Mouse (Mus musculus): ENCODE measurements at regions not wholly inside any gene's neighbourhood (a gene's known extent, or its start where the extent isn't known, plus 50 kb on each side); places are given as distances from the start of the nearest gene placed in this dataset.

DNA sequence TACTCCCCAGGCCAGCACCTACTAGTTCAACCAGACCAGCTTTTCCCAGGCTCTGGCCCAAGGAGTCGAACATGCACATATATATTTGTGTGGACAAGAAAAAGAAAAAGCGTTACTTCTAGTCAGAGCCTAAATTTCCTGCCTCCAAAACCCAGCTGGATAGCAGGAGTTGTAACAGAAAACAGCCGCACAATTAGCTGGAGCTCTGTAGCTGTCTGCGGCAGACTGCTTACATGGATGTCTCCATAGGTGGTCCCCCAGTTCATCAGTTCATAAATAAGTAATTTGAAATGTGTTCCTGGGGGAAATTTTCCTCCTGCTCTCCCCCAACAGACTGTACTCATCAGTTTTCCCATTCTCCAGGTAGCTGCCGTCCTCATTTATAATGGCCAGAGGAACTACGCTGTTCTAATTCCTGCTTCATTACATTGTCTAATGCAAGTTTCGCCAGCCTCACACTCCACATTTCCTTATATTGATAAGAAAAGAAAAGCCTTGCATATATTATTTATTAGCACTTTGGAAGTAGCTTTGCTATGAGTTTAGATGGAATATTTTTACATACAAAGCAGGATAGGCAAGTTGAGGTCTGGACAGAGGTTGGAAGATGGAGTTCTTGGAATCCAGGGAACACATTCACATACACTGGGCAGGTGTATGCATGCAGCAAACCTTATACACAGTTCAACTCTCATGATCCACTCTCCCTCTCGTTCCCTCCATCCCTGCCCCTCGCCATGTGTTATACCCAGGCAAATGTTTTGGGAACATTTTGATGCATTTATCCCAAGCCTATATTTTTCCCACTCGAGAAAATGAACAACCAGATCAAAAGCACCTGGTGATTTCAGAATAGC lies 337.2 kb upstream of the Clint1 start:
- Histone ChIP-seq H3K27me3 (replicated peaks) (no peaks in the 10 kb centered on the region), H3K9ac (replicated peaks) (no peak overlapping the region), H3K4me2 (peak overlapping the region; percentile 25), H3K4me1 (peaks cover 18% of the 10 kb centered on the region), H3K27ac (replicated peaks) (peak overlapping the region; percentile 70), H3K4me3 (replicated peaks) (no peak overlapping the region), H3K36me3 (no peaks in the 10 kb centered on the region), H3K9me3 (replicated peaks) (no peaks in the 10 kb centered on the region)
- peak; percentile 79 for ATAC-seq (ENCODE audit: low FRiP score)
- WGBS: 34% methylated on average over 10 of the region's 10 CpGs

DNA sequence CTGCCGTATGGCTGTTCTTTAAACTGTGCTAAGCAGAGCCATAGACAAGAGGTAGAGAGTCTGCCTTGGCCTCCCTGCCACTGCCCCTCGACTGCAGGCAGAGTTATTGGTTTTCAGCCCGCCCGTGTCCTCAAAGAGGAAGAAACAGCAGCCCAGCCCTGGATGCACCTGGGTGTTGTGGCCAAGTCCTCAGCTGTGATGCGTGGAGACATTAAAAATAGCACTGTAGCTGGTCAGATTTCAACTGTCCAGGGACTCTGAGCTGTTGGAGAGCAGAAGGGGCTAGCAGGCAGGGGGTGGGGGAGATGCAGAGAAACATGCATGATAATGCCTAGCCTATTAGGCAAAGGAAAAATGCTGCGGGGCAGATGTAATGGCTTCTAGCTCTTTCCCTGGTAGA lies 327.1 kb upstream of the Clint1 start:
- no peak overlapping the region for H3K4me2 ChIP-seq
- H3K36me3 ChIP-seq: no peaks in the 10 kb centered on the region
- ATAC-seq (ENCODE audit: low FRiP score): no peak
- no peak overlapping the region; the same call in 1 of the 2 replicates for H3K27ac ChIP-seq (replicated peaks)
- no peaks in the 10 kb centered on the region for H3K9me3 ChIP-seq (replicated peaks)
- H3K9ac ChIP-seq (replicated peaks): no peak overlapping the region
- H3K27me3 ChIP-seq (replicated peaks): no peaks in the 10 kb centered on the region
- no peak overlapping the region for H3K4me3 ChIP-seq (replicated peaks)
- H3K4me1 ChIP-seq: 0 out of 2 replicates have a peak, but pooled peaks cover 10% of the 10 kb centered on the region
- 35% methylated on average over 6 of the region's 6 CpGs for WGBS

DNA sequence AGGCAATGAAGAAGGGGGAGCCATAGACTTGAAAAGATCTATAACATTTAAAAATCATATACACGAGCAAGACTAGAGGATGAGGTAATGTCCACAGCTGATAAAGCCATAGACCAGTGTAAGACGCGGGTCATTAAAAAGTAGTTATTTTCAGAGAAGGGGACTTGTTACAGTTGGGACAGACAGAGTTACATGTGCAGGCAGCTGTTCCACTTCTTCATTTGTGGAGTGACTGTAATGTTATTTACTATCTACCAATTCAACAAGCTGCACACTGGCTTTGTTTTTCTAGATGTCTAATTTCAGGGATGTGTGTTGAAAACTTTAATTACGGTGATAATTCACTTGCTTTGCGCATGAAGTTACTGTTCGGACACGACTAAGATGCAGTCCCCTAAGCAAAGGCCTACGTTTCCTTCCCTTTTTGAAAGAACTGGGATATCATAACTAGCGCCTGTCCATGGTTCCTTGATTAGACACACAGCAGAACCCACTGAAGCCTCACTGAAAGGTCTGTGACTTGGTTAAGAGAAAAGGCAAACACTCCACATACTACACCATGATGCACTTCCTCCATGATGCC lies 320.7 kb upstream of the Clint1 start:
- H3K9ac ChIP-seq (replicated peaks): no peak overlapping the region
- no peak overlapping the region for H3K4me3 ChIP-seq (replicated peaks)
- H3K36me3 ChIP-seq: no peaks in the 10 kb centered on the region
- no peak overlapping the region for H3K4me2 ChIP-seq
- no peak overlapping the region for H3K27ac ChIP-seq (replicated peaks)
- no peaks in the 10 kb centered on the region for H3K4me1 ChIP-seq
- H3K27me3 ChIP-seq (replicated peaks): no peaks in the 10 kb centered on the region
- 89% methylated on average over 9 of the region's 9 CpGs for WGBS
- no peaks in the 10 kb centered on the region for H3K9me3 ChIP-seq (replicated peaks)
- no peak for ATAC-seq (ENCODE audit: low FRiP score)

DNA sequence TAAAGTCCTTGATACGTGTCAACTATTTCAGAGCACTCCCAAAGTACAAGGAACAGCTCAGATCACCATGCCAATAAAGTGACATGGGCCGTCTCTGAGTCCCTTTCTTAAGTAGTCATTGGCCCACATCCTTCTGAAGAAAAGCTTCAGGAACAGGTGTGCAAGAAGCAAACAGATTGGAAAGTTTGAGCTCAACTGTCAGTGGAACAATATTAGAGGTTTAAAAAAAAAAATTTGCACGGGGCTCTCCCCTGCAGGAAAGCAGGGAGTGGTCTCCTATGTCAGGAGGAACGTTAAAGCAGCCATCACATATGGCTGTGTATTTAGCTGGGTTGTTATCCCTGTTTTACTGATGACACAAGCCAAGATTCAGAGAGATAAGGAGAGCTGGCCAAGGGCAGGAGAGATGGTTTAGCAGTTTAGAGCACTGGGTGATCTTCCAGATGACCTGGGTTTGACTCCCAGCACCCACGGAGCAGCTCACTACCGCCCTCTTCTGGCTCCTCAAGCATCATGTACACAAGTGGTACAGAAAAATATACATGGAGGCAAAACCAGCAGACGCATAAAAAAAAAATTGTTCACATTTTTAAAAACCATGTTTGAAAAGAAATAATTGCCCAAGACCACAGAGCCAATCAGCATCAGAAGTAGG lies 318.3 kb upstream of the Clint1 start:
- Histone ChIP-seq H3K9me3 (replicated peaks) (no peaks in the 10 kb centered on the region), H3K9ac (replicated peaks) (no peak overlapping the region), H3K4me3 (replicated peaks) (no peak overlapping the region), H3K4me2 (no peak overlapping the region), H3K4me1 (peaks cover 3% of the 10 kb centered on the region), H3K27ac (replicated peaks) (no peak overlapping the region), H3K27me3 (replicated peaks) (no peaks in the 10 kb centered on the region), H3K36me3 (no peaks in the 10 kb centered on the region)
- WGBS: 61% methylated on average over 7 of the region's 7 CpGs
- no peak for ATAC-seq (ENCODE audit: low FRiP score)

DNA sequence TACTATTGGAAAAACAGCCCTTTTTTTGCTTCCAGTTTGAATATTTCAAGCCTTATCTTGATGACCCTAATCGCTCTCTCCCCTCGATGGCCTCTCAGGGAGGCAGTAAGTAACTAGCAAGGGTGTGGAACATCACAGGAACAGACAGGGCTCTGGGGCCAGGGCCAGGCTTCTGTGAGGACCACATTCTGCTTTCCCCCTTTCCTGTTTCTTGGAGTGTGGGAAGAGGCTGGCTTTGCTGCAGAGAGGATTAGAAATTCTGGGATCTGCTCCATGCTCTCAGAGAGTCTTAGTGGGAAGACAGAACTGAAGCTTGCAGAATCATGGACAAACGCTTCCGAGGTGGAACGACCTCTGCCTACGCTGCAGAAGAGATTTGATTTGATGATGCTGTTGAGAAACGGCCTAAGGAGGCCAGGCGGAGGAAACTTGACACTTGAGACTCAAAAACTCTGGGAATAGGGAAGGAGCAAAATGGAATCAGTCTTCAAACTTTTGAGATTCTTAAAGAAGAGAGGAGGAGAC lies 316.3 kb upstream of the Clint1 start:
- Histone ChIP-seq H3K36me3 (no peaks in the 10 kb centered on the region), H3K4me3 (replicated peaks) (no peak overlapping the region), H3K4me1 (peaks cover 8% of the 10 kb centered on the region), H3K9ac (replicated peaks) (no peak overlapping the region), H3K4me2 (no peak overlapping the region), H3K9me3 (replicated peaks) (no peaks in the 10 kb centered on the region), H3K27ac (replicated peaks) (no peak overlapping the region), H3K27me3 (replicated peaks) (no peaks in the 10 kb centered on the region)
- ATAC-seq (ENCODE audit: low FRiP score): no peak
- 77% methylated on average over 8 of the region's 8 CpGs for WGBS

DNA sequence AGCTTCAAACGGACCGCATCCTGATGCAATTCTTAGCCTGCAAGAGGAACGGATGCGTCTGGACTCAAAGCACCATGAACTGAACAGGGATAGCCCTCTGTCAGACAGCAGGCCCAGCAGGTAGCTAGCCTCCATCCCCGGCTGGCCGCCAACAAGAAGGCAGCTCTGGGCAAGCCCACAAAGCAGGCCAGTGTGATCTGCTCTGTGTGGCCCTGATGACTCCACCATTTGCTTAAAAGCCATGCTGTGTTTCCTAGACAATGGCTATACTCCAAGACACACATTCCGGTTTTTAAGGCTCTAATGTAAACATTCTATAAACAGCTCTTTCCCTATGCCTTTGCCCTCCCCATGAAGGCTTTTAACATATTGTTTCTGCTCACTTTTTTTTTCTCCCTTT lies 313.8 kb upstream of the Clint1 start:
- Histone ChIP-seq H3K4me1 (peaks cover 8% of the 10 kb centered on the region), H3K4me3 (replicated peaks) (no peak overlapping the region), H3K9ac (replicated peaks) (no peak overlapping the region), H3K27ac (replicated peaks) (0 out of 2 replicates have a peak overlapping the region, but pooled peaks have one; percentile 29), H3K4me2 (no peak overlapping the region), H3K36me3 (no peaks in the 10 kb centered on the region), H3K27me3 (replicated peaks) (no peaks in the 10 kb centered on the region), H3K9me3 (replicated peaks) (no peaks in the 10 kb centered on the region)
- ATAC-seq (ENCODE audit: low FRiP score): no peak
- WGBS: 54% methylated on average over 7 of the region's 7 CpGs

DNA sequence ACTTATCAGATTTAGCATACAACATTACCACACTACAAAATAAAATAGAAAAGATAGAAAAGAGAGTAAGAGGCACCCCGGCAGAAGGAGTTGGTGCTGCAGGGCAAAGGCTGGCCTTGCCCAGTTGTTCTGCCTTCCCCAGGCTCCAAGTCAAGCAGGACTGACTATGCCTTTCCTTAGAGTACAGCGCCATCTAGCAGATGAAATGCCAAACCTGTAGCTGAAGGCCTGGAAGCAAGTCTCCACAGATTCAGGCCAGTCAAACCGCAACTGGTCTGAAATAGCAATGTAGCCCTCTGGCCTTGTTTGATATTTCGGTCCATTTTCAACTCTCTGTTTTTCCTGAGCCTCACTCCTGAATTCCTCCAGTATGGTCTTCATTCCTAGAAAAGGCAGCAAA lies 312.4 kb upstream of the Clint1 start:
- Histone ChIP-seq H3K27ac (replicated peaks) (no peak overlapping the region), H3K4me2 (no peak overlapping the region), H3K4me1 (peaks cover 8% of the 10 kb centered on the region), H3K4me3 (replicated peaks) (no peak overlapping the region), H3K9ac (replicated peaks) (no peak overlapping the region), H3K36me3 (no peaks in the 10 kb centered on the region), H3K27me3 (replicated peaks) (no peaks in the 10 kb centered on the region), H3K9me3 (replicated peaks) (no peaks in the 10 kb centered on the region)
- ATAC-seq (ENCODE audit: low FRiP score): peak; percentile 85
- 36% methylated on average over 4 of the region's 4 CpGs for WGBS

DNA sequence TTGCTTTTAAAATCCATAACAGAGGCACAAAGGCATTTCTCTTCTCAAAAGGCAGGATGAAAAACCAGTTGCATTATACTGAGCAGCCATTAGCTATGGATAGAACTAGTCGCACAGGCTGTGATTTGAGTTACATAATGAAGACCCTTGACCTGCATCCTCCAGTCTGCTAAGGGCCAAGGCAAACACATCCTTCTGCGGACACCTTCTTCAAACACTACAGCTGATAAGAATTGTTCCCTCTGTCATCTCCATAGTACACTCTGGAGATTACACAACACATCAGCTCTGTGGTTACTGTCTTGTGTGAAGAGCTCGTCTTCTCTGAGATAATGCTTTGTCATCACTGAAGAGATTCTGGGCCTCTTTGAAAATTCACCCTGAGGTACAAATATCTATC lies 307.3 kb upstream of the Clint1 start:
- no peak for ATAC-seq (ENCODE audit: low FRiP score)
- H3K27ac ChIP-seq (replicated peaks): no peak overlapping the region
- H3K9ac ChIP-seq (replicated peaks): no peak overlapping the region
- no peaks in the 10 kb centered on the region for H3K27me3 ChIP-seq (replicated peaks)
- H3K4me3 ChIP-seq (replicated peaks): no peak overlapping the region
- no peak overlapping the region for H3K4me2 ChIP-seq
- no peaks in the 10 kb centered on the region for H3K9me3 ChIP-seq (replicated peaks)
- no peaks in the 10 kb centered on the region for H3K36me3 ChIP-seq
- H3K4me1 ChIP-seq: peaks cover 7% of the 10 kb centered on the region
- WGBS: 83% methylated on average over 3 of the region's 3 CpGs

DNA sequence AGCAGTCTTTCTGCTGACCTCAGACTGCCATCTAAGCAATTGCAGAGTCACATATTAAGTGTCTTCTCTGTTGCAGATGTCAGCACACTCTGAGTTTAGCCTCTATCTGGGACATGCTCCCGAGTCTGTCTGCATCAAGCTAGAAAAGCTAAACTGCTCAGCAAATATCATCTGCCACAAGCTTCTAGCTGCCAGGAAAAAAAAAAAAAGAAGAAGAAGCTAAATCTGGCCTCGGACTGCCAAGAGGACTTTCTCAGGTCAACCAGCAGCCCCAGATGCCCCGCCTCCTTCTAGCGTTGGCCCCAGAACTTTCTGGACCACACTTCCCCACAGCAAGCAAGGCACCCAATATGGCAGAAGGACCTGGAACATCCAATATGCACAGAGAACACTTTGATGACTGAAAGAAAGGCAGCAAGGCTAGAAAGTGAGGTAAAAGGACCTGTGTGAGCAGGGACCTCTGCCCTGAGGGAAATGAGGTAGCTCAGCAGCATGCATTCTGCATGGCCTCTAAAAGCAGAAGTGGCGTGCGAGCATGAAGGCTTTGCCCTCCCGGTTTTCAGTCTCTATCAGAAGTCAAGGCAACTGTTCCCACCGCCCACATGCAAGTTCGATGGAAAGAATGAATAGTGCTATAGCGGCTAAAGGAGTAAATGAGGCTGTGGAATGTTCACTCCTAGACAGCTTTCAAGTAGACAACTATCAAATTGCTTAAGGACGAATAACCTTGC lies 305.8 kb upstream of the Clint1 start:
- ATAC-seq (ENCODE audit: low FRiP score): no peak
- Histone ChIP-seq H3K27me3 (replicated peaks) (no peaks in the 10 kb centered on the region), H3K9me3 (replicated peaks) (no peaks in the 10 kb centered on the region), H3K4me2 (no peak overlapping the region), H3K9ac (replicated peaks) (no peak overlapping the region), H3K27ac (replicated peaks) (no peak overlapping the region), H3K4me1 (peaks cover 22% of the 10 kb centered on the region), H3K4me3 (replicated peaks) (no peak overlapping the region), H3K36me3 (no peaks in the 10 kb centered on the region)
- 87% methylated on average over 11 of the region's 11 CpGs for WGBS

DNA sequence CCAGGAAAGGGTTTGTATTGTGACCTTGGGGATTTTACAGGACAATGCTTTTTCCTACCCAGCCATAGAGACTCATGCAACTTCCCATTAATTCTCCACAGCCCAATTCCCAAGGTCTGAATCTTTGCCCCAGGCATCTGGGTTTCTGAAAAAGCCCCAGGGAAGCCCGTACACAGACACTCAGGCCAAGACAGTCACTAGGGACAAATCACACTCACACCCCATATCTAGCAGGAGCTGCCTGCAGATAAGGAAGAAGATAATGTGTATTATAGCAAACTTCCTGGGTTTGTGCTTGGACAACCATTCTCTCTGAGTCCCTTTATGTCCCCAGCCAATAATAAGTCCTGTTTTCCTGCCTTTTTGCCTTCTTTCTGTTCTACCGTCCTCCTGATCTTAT lies 305.0 kb upstream of the Clint1 start:
- WGBS: 77% methylated on average over 2 of the region's 2 CpGs
- H3K9ac ChIP-seq (replicated peaks): no peak overlapping the region
- no peak overlapping the region for H3K27ac ChIP-seq (replicated peaks)
- no peak overlapping the region for H3K4me3 ChIP-seq (replicated peaks)
- H3K27me3 ChIP-seq (replicated peaks): no peaks in the 10 kb centered on the region
- ATAC-seq (ENCODE audit: low FRiP score): no peak
- no peaks in the 10 kb centered on the region for H3K9me3 ChIP-seq (replicated peaks)
- H3K4me2 ChIP-seq: no peak overlapping the region
- no peaks in the 10 kb centered on the region for H3K36me3 ChIP-seq
- peaks cover 25% of the 10 kb centered on the region for H3K4me1 ChIP-seq

DNA sequence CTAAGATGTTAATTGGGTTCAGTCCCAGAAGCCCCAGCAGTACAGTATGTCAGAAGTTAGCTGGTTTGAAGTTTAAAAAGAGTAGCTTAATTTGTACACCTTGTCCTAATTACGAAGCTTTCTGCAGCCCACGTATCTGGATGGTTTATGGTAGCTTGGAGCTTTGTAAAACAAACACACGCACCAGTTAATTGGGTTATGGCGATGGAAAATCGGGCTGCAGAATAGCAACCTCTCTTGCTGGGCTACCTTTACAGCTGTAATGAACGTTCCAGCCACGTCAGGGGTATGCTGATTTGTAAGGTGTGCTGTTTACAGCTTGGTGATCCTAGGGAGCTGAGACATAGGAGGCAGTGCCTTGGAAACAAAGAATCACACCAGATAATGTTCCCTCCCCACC lies 301.5 kb upstream of the Clint1 start:
- Histone ChIP-seq H3K4me3 (replicated peaks) (no peak overlapping the region), H3K36me3 (no peaks in the 10 kb centered on the region), H3K9me3 (replicated peaks) (no peaks in the 10 kb centered on the region), H3K27ac (replicated peaks) (peak overlapping the region; percentile 77), H3K27me3 (replicated peaks) (no peaks in the 10 kb centered on the region), H3K4me2 (peak overlapping the region; percentile 28), H3K4me1 (peaks cover 25% of the 10 kb centered on the region), H3K9ac (replicated peaks) (no peak overlapping the region)
- peak; percentile 84 for ATAC-seq (ENCODE audit: low FRiP score)
- WGBS: 10% methylated on average over 7 of the region's 7 CpGs

Measured in neural tube, embryonic 15.5 days (tissue).